Mouse (Mus musculus) cortical plate, adult 2 months (tissue): Measurements from ENCODE around the gene Ms4a12.

ENCODE experiments used
- CTCF ChIP-seq: fragments of 200-500 bp; IDR thresholded peaks from 2 replicates; pipeline ENCODE4 v1.5.1; 2011; ENCODE audit warnings: mild to moderate bottlenecking, control low read depth, low read length; ENCODE audit not compliant: insufficient read depth; ENCODE audit errors: extremely low read depth
- POLR2A ChIP-seq: fragments of 200-500 bp; IDR thresholded peaks from 2 replicates; pipeline ENCODE4 v1.6.1; 2011; ENCODE audit warnings: mild to moderate bottlenecking, low read length, control low read depth; ENCODE audit not compliant: insufficient read depth; ENCODE audit errors: extremely low read depth

- TF ChIP-seq POLR2A, result no peak
- no peak for TF ChIP-seq CTCF
Measured at GRCm38 (mm10) chr19:11165172-11165571, 67.1 kb downstream of the Ms4a12 start, which contains the start of gene 1700025F22Rik.
